Mouse (Mus musculus) gastrocnemius, adult 2 months (tissue): Measurements from ENCODE around the gene Lct. TPM values are rescaled to one million over a fixed set of nuclear protein-coding genes. Genes with fewer than 3 reads are reported as not detected.

Experiments
- DNase-seq: peaks from one replicate; pipeline ENCODE4 v3.0.0; 2022
- H3K27ac ChIP-seq: fragments of 200-600 bp; 2 replicates; pipeline ENCODE4 v1.8.1; 2022; ENCODE audit warnings: mild to moderate bottlenecking
- H3K4me3 ChIP-seq: fragments of 200-600 bp; 2 replicates; pipeline ENCODE4 v1.8.1; 2022; ENCODE audit warnings: mild to moderate bottlenecking, moderate library complexity
- CTCF ChIP-seq: fragments of 200-600 bp; IDR thresholded peaks from 2 replicates; pipeline ENCODE4 v1.8.1; 2022; ENCODE audit warnings: antibody characterized with exemption, mild to moderate bottlenecking, moderate library complexity
- intact Hi-C: fragments of 180-260 bp; cut with DNase I; formaldehyde crosslinking; loops from one replicate; pipeline ENCODE4 v1.15.1; 2025
- long read RNA-seq, 2 experiments: library from polyadenylated mRNA; stranded (forward); transcript quantifications; one replicate each; pipeline ENCODE4 v2.0.0; 2021
- total RNA-seq, 2 experiments: library from RNA; stranded (reverse); gene quantifications; 2 replicates each; pipeline ENCODE4 v1.2.3; 2021

The Lct gene
- total RNA-seq: not detected
- long read RNA-seq, experiment 1: 0 reads
- long read RNA-seq, experiment 2: 0 reads

- intact Hi-C loops: no loop called here
- Histone ChIP-seq H3K4me3 (no peak within 1 kb of the TSS), H3K27ac (no peak within 1 kb of the TSS)
- no peak for DNase-seq
- TF ChIP-seq CTCF: no peak
These were observed at the start of gene Lct for GRCm38 (mm10) chr1:128328218-128328617. TSS of gene Lct (minus strand) at chr1:128328318.

- intact Hi-C loops: loop anchor here (10.0 kb wide), 1 partner anchor 218 kb away; the partner anchor contains the start of gene Cxcr4
- Histone ChIP-seq H3K4me3 (no peak overlapping the region), H3K27ac (no peak overlapping the region)
- no peak for TF ChIP-seq CTCF
- DNase-seq: no peak
These were observed 48.7 kb upstream of the Lct start for GRCm38 (mm10) chr1:128376841-128377240.

- no peak for DNase-seq
- Histone ChIP-seq H3K4me3 (no peak overlapping the region), H3K27ac (no peak overlapping the region)
- TF ChIP-seq CTCF: peak; percentile 64
- intact Hi-C loops: loop anchor here (5.0 to 10.0 kb wide), 2 partner anchors 222 to 450 kb away; partner anchors contain the start of gene Cxcr4
These were observed 44.2 kb upstream of the Lct start for GRCm38 (mm10) chr1:128372143-128372860.

- DNase-seq: peak; percentile 23
- TF ChIP-seq CTCF: peak; percentile 69
- intact Hi-C loops: loop anchor here (1.0 kb wide), 1 partner anchor 463 kb away; no protein-coding TSS in a partner anchor
- Histone ChIP-seq H3K4me3 (no peak overlapping the region), H3K27ac (no peak overlapping the region)
These were observed 40.8 kb upstream of the Lct start for GRCm38 (mm10) chr1:128368732-128369441.

DNA sequence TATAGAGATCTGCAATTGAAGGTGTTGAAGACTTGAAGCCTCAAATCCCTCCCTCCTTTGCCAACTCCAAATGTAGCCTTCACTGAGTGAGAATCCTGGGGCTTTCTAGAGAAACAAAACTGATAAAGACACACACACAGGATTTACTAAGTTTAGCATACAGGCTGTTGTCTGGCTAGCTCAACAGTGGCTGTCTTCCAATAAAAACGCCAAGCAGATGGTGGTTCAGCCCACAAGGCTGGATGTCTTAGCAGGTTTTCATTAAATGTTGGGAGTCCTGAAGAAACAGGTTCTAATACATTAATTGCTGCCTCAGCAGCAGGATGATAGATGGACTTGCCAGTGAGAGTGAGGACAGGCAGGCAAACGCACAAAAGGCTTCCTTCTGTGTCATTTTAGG is 32.5 kb upstream of the Lct start:
- H3K27ac ChIP-seq: no peak overlapping the region

GRCm38 (mm10) chr1:128359554-128360376 is 31.6 kb upstream of the Lct start, which contains the start of gene Mcm6:
TSS of gene Mcm6 (minus strand) at chr1:128359664.
- H3K27ac ChIP-seq: peak within 1 kb of the TSS; percentile 77

More for the DNA sequence above, 32.5 kb upstream of the Lct start:
- no peak for TF ChIP-seq CTCF
- DNase-seq: no peak
- intact Hi-C loops: no loop called here
- H3K4me3 ChIP-seq: no peak overlapping the region

GRCm38 (mm10) chr1:128358916-128359553 is 30.9 kb upstream of the Lct start:
- H3K4me3 ChIP-seq: peak overlapping the region; percentile 76
- peak; percentile 12; the same call in 1 of the 2 replicates for TF ChIP-seq CTCF
- H3K27ac ChIP-seq: peak overlapping the region; percentile 77
- no peak for DNase-seq
- intact Hi-C loops: loop anchor here (5.0 kb wide), 1 partner anchor 257 kb away; the partner anchor contains the start of genes R3hdm1 and Zranb3

More at GRCm38 (mm10) chr1:128359554-128360376, 31.6 kb upstream of the Lct start, which contains the start of gene Mcm6:
- intact Hi-C loops: loop anchor here (5.0 kb wide), 1 partner anchor 257 kb away; the partner anchor contains the start of genes R3hdm1 and Zranb3
- H3K4me3 ChIP-seq: peak within 1 kb of the TSS; percentile 76
- TF ChIP-seq CTCF: no peak
- DNase-seq: peak; percentile 94

DNA sequence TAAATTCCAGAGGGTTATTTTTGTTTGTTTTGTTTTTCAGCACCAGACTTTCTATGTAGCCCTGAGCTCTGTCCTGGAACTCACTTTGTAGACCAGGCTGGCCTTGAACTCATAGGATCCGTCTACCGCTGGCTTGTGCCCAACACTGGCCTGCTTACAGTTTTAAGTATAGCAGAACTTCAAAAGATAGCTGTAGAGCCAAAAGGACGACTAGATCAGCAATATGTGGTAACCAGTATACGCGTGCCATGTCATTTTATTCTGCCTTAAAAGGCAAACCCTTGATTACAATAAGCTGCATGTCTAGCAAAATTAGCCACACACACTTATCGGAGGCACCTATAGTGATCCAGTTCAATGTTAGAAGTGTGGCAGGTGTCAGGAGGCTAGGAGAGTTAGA is 30.2 kb upstream of the Lct start:
- Histone ChIP-seq H3K27ac (no peak overlapping the region), H3K4me3 (peak overlapping the region; percentile 76)
- no peak for TF ChIP-seq CTCF
- intact Hi-C loops: loop anchor here (5.0 kb wide), 1 partner anchor 256 kb away; the partner anchor contains the start of genes R3hdm1 and Zranb3
- DNase-seq: no peak

DNA sequence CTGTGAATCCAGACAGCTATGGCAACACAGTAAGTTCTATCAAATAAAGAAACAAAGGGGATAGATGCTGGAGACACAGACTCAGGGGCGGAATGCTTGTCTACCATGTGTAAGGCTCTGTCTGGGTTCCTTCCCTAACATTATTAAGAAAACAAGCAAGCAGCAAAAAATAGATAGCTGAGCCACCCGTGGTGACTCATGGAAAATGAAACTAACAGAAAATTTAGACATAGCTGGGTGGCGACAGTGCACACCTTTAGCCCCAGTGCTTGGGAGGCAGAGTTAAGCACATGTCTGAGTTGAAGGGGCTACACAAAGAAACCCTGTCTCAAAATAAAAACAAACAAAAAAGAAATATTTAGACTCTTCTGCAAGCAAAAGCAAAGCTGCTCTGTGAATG is 29.3 kb upstream of the Lct start:
- Histone ChIP-seq H3K27ac (peak overlapping the region; percentile 38; the same call in 1 of the 2 replicates), H3K4me3 (0 out of 2 replicates have a peak overlapping the region, but pooled peaks have one; percentile 9)
- TF ChIP-seq CTCF: no peak
- DNase-seq: no peak
- intact Hi-C loops: loop anchor here (5.0 kb wide), 1 partner anchor 255 kb away; the partner anchor contains the start of genes R3hdm1 and Zranb3

DNA sequence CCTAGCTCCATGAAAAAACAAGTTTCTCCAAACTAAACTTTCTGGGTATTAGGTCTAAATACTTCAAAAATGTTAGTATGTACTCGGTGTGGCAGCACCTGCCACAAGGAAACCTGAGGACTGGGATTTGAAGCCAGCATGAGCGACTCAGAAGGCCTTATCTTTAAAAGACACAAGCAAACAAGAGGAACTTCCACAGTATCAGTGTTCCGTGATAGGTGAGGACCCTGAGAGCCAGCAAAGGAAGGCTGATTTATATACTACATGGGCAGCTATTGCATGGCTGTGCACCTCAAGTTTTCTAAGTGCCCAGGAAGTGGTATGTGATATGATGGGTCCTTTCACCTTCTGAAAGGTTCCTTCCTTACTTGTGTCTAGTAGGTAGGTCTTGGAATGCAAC is 25.0 kb upstream of the Lct start:
- TF ChIP-seq CTCF: no peak
- Histone ChIP-seq H3K4me3 (no peak overlapping the region), H3K27ac (no peak overlapping the region)
- intact Hi-C loops: no loop called here
- DNase-seq: no peak

GRCm38 (mm10) chr1:128344232-128344631 is 16.1 kb upstream of the Lct start:
- no peak for DNase-seq
- TF ChIP-seq CTCF: no peak
- no peak overlapping the region for H3K27ac ChIP-seq
- no peak overlapping the region for H3K4me3 ChIP-seq
- intact Hi-C loops: no loop called here
